Comparison of ENCODE assay signal across 14 mouse cellular contexts in the genomic region with DNA sequence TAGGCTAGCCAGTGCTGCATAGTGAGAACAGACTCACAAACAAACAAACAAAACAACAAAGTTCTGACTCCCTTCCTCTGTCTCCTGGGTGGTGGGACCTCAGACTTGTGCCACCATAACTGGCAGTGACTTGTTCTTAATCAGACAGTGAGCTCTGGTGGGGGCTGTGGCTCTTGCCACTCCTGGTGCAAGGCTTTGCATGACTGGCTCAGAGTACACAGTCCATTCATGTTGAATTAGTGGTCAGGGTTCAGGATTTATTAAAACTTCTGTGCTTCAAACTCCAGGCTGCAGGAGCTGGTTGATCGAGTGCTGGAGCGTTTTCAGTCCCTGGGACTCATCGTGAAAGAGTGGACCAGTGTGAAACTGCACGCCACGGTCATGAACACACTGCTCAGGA.
"Had no signal": no experiment of that assay in that cellular context is flagged by ENCODE, and none has a peak within 500 bp of the region (broad histone marks: within the 10 kb centered on the region; RNA-seq: fewer than 3 reads in every experiment).

No protein-coding gene starts in this region.

- H3K9ac ChIP-seq: liver, embryonic 15.5 days; midbrain, embryonic 13.5 days; neural tube, embryonic 15.5 days had no signal

- H3K4me3 ChIP-seq: left cerebral cortex, adult 2 months; liver, embryonic 15.5 days; midbrain, embryonic 13.5 days; myocyte; neural tube, embryonic 15.5 days had no signal

- ATAC-seq: inflammation-experienced regulatory T-cells, adult 6 months; lung, postnatal 0 days; midbrain, embryonic 13.5 days had no signal

- H3K27ac ChIP-seq: left cerebral cortex, adult 2 months; liver, embryonic 15.5 days; midbrain, embryonic 13.5 days; neural tube, embryonic 15.5 days had no signal

- H3K27me3 ChIP-seq: liver, embryonic 15.5 days; midbrain, embryonic 13.5 days; neural tube, embryonic 15.5 days had no signal

- DNase-seq: lung, adult 2 months; lung, postnatal 36 days; right cerebral cortex, postnatal 4 days; spleen, adult 18-20 months; thymus, adult 18-20 months; thymus, postnatal 14 days had no signal

- H3K9me3 ChIP-seq: liver, embryonic 15.5 days had no signal

- H3K36me3 ChIP-seq: liver, embryonic 15.5 days; neural tube, embryonic 15.5 days had no signal

- H3K4me2 ChIP-seq: liver, embryonic 11.5 days; liver, embryonic 15.5 days; midbrain, embryonic 13.5 days; neural tube, embryonic 15.5 days had no signal

- H3K4me1 ChIP-seq: midbrain, embryonic 13.5 days; neural tube, embryonic 15.5 days had no signal
